Mouse (Mus musculus): Measurements from ENCODE around the gene Tmem121.

GRCm38 (mm10) chr12:113163561-113164006 lies 22.1 kb upstream of the Tmem121 start:
- TF ChIP-seq POLR2A (IDR thresholded peaks at IDR 0.05; ENCODE audit: low read depth, low read length) (no peak), CTCF (IDR thresholded peaks at IDR 0.05; ENCODE audit: borderline replicate concordance, insufficient read depth, low read length) (no peak)

Measured in embryonic fibroblast, embryonic 13.5 days (primary cell).